Mouse (Mus musculus): ENCODE data around the gene Ugt1a6a. TPM values are rescaled to one million over a fixed set of nuclear protein-coding genes. Genes with fewer than 3 reads are reported as not detected.

Ugt1a6a gene
- polyA plus RNA-seq, 1 experiment from 2014 or later, result 23.8 TPM

DNA sequence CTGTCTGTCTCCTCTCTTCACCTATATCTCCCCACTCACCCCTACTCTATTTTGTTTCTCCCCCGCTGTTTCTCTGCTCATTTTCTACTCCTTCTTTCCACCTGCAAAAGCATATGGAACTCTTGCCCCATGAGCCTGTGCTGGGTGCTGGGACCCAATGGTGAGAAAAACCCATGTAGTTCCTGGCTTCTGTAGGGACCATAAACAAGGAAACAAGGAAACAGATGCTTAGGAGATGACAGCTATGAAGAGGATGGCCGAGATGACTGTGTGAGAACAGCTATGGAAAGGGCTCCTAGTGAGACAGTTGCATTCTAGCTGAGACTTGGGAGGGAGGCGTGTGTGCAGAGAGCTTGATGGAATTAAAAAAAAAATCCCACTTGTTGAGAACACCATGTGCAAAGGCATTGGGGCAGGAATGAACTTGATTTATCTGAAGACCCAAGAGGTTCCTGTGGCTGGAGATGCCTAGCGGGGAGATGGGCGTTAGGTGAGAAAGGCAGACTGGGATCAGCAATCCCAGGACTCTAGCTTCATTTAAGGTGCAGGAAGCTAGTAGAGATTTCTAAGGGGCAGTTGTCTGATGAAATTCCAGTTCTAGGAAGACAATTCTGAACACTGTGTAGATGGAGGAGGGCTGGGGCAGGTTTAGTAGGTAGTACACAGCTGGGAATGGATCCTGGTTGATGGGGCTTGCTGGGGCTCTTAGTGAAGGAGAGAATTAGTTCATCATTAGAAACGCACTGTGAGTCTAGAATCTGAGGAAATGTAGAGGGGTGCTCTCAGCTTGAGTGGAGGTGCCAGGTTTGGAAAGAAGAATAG lies 96.6 kb downstream of the Ugt1a6a start:
- no peaks in the 10 kb centered on the region for H3K36me3 ChIP-seq (ENCODE audit: control insufficient read depth, insufficient read depth, low read length)
- WGBS, result 75% methylated on average over 6 of the region's 6 CpGs
- H3K27ac ChIP-seq (ENCODE audit: low read length), result no peak overlapping the region
- no peak overlapping the region for H3K4me2 ChIP-seq (replicated peaks; ENCODE audit: low read depth, low read length)
- H3K9me3 ChIP-seq (ENCODE audit: control insufficient read depth, low read depth, low read length), result peaks cover 95% of the 10 kb centered on the region
- H3K4me1 ChIP-seq (ENCODE audit: control insufficient read depth, insufficient read depth, low read length), result no peaks in the 10 kb centered on the region
- no peaks in the 10 kb centered on the region for H3K27me3 ChIP-seq (ENCODE audit: control insufficient read depth, insufficient read depth, low read length)
- no peak overlapping the region for H3K4me3 ChIP-seq (ENCODE audit: low read depth, low read length)
- no peak for ATAC-seq (ENCODE audit: insufficient number of reproducible peaks, insufficient read depth, low FRiP score, low read depth)
- no peak overlapping the region for H3K9ac ChIP-seq (replicated peaks; ENCODE audit: low read depth, low read length)

DNA sequence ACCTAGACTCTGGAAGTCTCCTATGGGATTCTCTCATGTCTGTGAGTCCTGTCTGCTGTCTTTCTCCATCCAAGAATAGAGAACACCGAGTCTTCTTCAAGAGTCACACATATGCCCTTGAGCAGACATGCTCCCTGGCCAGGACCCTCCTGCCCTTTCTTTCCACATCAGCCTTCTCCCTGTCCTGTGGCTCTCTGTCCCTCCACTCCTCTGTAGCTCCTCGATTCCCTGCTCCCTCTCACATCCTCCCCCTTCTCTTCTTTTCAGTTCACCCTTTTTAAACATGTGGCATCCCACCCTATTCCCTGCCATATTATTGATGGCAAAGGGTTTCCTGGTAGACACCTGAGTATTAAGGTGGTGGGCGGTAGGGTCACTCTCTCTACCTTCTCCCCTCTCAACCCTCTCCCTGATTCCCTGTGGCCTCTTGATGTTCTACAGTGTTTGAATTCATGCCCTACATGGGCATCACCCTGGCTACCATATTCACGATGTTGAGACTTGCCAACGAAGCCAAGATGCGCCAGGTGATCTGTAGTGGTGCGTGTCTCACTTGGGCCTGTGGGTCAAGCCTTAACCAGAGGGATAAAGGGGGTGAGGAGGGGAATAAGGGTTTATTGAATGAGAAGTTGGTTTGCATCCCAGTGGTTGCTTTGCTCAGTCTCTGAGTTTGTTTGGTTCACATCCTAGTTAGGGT lies 97.3 kb downstream of the Ugt1a6a start:
- Histone ChIP-seq H3K36me3 (ENCODE audit: control insufficient read depth, insufficient read depth, low read length) (no peaks in the 10 kb centered on the region), H3K4me3 (ENCODE audit: low read depth, low read length) (no peak overlapping the region), H3K4me2 (replicated peaks; ENCODE audit: low read depth, low read length) (no peak overlapping the region), H3K4me1 (ENCODE audit: control insufficient read depth, insufficient read depth, low read length) (no peaks in the 10 kb centered on the region), H3K27ac (ENCODE audit: low read length) (no peak overlapping the region), H3K9me3 (ENCODE audit: control insufficient read depth, low read depth, low read length) (peaks cover 90% of the 10 kb centered on the region), H3K27me3 (ENCODE audit: control insufficient read depth, insufficient read depth, low read length) (no peaks in the 10 kb centered on the region), H3K9ac (replicated peaks; ENCODE audit: low read depth, low read length) (no peak overlapping the region)
- no peak for ATAC-seq (ENCODE audit: insufficient number of reproducible peaks, insufficient read depth, low FRiP score, low read depth)
- WGBS, result 66% methylated on average over 7 of the region's 7 CpGs

DNA sequence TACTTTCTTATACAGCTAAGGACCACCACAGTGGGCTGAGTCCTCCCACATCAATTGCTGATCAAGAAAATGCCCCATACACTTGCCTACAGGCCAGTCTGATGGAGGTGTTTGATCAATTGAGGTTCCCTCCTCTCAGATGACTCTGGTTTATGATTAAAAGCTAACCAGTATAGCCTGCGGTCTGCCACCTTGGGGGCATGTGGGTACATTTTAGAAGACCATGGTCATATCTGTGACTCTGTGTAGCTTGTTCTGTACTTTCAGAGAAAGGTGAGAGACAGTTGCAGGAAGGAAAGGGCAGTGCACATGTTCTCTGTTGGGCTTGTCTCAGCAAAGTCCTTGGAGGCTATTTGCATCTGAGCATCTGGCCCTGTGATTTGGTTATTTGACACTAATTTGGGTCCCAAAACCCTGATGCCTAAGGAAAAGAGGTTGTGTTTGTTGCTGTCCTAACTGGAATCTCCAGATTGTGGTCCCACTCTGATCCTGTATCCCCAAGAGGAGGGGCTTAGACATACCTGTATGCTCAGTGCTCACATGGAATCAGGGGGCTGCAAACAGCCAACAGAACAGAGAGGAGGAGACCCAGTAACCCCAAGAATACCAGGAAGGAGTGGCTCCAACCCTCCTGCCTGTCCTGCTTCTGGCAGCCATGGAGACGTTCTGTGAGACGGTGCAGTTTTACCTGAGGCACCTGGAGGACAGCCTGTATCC lies 98.2 kb downstream of the Ugt1a6a start:
- no peak overlapping the region for H3K4me3 ChIP-seq (ENCODE audit: low read depth, low read length)
- no peaks in the 10 kb centered on the region for H3K36me3 ChIP-seq (ENCODE audit: control insufficient read depth, insufficient read depth, low read length)
- H3K9me3 ChIP-seq (ENCODE audit: control insufficient read depth, low read depth, low read length), result peaks cover 89% of the 10 kb centered on the region
- no peak overlapping the region for H3K4me2 ChIP-seq (replicated peaks; ENCODE audit: low read depth, low read length)
- 57% methylated on average over 3 of the region's 3 CpGs for WGBS
- no peaks in the 10 kb centered on the region for H3K4me1 ChIP-seq (ENCODE audit: control insufficient read depth, insufficient read depth, low read length)
- no peak for ATAC-seq (ENCODE audit: insufficient number of reproducible peaks, insufficient read depth, low FRiP score, low read depth)
- no peak overlapping the region for H3K27ac ChIP-seq (ENCODE audit: low read length)
- no peak overlapping the region for H3K9ac ChIP-seq (replicated peaks; ENCODE audit: low read depth, low read length)
- no peaks in the 10 kb centered on the region for H3K27me3 ChIP-seq (ENCODE audit: control insufficient read depth, insufficient read depth, low read length)

DNA sequence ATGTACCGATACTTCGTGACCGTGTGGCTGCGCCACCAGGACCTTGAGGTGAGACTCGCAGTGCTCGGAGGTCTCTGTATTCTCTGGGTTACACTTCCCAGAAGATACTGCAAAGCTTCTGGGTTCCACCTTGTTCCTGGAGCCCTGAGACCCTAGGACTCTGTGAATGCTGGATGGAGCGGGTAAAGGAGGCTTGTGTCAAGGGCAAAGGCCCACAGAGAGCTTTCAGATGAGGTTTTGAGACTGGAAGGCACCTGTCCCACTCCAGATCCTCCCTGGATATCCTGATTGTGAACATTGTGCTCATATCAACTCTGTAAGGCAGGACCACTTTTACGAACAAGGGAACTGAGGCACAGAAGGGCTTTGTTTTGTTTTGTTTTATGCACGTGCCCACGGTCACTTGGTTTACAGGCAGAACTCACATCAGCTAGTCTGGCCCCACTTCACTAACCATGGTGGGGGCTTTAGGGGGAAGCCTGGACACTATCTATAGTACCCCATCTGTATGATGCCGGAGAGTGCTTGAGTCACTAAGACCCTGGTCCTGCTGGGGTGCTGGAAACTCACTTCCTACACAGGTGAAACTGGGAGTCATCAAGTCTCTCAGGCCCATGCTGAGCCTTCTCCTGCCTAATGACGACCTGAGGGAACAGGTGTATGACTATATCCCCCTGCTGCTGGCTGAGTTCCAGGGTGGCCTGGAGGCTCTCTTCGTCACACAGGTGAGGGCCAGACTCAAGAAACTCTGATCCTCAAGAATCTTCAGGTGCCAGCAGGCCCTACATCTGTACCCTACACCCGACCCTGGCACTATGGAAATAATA lies 99.0 kb downstream of the Ugt1a6a start:
- Histone ChIP-seq H3K36me3 (ENCODE audit: control insufficient read depth, insufficient read depth, low read length) (no peaks in the 10 kb centered on the region), H3K9me3 (ENCODE audit: control insufficient read depth, low read depth, low read length) (peaks cover 89% of the 10 kb centered on the region), H3K27me3 (ENCODE audit: control insufficient read depth, insufficient read depth, low read length) (no peaks in the 10 kb centered on the region), H3K4me3 (ENCODE audit: low read depth, low read length) (no peak overlapping the region), H3K27ac (ENCODE audit: low read length) (no peak overlapping the region), H3K4me2 (replicated peaks; ENCODE audit: low read depth, low read length) (no peak overlapping the region), H3K4me1 (ENCODE audit: control insufficient read depth, insufficient read depth, low read length) (no peaks in the 10 kb centered on the region), H3K9ac (replicated peaks; ENCODE audit: low read depth, low read length) (no peak overlapping the region)
- ATAC-seq (ENCODE audit: insufficient number of reproducible peaks, insufficient read depth, low FRiP score, low read depth), result 0 out of 2 replicates have a peak, but pooled peaks have one; percentile 4
- 67% methylated on average over 14 of the region's 14 CpGs for WGBS

DNA sequence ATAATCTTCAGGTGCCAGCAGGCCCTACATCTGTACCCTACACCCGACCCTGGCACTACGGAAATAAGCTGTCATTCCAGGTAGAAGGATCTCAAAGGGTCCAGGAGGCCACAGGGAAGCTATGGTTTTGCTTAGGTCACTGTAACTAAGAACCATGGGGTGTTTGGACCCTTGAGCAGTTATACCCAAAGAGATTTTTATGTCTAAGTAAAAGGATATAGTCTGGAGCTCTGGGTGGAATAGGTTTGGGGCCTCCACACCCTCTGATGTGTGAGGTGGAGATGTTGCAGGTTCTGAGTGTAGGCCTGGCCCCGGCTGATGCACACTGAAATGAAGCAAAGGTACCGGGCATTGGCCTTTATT lies 99.6 kb downstream of the Ugt1a6a start:
- 64% methylated on average over 4 of the region's 4 CpGs for WGBS
- H3K4me1 ChIP-seq (ENCODE audit: control insufficient read depth, insufficient read depth, low read length), result no peaks in the 10 kb centered on the region
- H3K9ac ChIP-seq (replicated peaks; ENCODE audit: low read depth, low read length), result no peak overlapping the region
- no peak for ATAC-seq (ENCODE audit: insufficient number of reproducible peaks, insufficient read depth, low FRiP score, low read depth)
- H3K27me3 ChIP-seq (ENCODE audit: control insufficient read depth, insufficient read depth, low read length), result no peaks in the 10 kb centered on the region
- peaks cover 89% of the 10 kb centered on the region for H3K9me3 ChIP-seq (ENCODE audit: control insufficient read depth, low read depth, low read length)
- no peak overlapping the region for H3K27ac ChIP-seq (ENCODE audit: low read length)
- no peaks in the 10 kb centered on the region for H3K36me3 ChIP-seq (ENCODE audit: control insufficient read depth, insufficient read depth, low read length)
- no peak overlapping the region for H3K4me2 ChIP-seq (replicated peaks; ENCODE audit: low read depth, low read length)
- H3K4me3 ChIP-seq (ENCODE audit: low read depth, low read length), result no peak overlapping the region

DNA sequence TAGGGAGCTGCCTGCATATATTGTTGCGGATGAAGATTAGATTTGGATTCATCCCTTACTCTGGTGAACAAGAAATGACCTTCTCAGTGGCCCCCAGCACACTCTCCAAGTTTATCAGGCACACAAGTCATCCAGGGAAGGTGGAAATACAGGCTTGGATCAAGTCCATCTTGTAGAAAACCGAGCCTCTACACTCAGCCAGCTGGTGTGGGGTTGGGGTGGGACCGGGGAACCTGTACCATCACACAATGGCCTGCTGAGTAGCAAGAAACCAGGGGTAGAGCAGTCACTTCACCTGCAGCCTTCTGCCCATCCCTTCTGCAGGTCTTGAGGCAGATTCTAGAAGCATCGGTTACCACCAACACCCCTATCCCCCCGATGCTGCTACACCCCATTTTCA lies 100.0 kb downstream of the Ugt1a6a start:
- no peak overlapping the region for H3K4me2 ChIP-seq (replicated peaks; ENCODE audit: low read depth, low read length)

DNA sequence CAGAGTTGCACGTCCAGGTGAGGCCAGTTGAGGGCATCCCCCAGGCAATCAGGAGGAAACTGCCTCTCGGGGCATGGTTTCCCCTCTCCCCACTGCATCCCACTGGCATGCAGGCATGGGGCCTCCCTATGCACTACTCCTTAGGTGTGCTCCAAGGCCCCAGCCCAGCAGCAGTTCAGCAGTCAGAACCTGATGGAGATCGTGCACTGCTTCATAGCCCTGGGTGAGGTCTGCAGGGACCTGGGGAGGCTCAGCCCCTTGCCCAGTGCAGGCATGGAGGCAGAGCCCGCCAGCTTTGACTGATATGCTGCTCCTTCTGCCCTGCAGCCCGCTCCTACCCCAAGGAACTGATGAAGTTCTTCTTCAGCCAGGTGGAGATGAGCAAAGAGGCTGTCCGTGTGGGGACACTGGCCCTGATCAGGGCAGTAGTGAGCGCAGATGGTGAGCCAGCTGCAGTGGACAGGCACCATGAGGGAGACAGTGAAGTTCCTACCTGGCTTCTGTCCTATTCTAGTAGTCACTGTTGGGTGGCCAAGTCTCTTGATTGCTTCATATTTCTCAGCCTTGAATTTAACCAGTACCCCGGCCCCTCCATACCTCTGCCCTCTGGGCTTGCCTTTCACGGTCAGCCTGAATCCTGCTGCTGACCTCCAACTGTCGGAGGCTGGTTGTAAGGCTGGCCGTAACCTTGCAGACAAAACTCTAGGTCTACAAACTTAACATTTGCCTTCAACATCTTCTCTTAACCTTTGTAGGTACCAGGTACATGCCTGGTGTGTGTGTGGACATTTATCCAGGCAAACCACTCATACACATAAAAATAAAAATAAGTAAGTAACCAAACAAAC lies 100.7 kb downstream of the Ugt1a6a start:
- 64% methylated on average over 11 of the region's 11 CpGs for WGBS
- Histone ChIP-seq H3K27ac (ENCODE audit: low read length) (no peak overlapping the region), H3K4me2 (replicated peaks; ENCODE audit: low read depth, low read length) (no peak overlapping the region), H3K9me3 (ENCODE audit: control insufficient read depth, low read depth, low read length) (peaks cover 88% of the 10 kb centered on the region), H3K36me3 (ENCODE audit: control insufficient read depth, insufficient read depth, low read length) (no peaks in the 10 kb centered on the region), H3K9ac (replicated peaks; ENCODE audit: low read depth, low read length) (no peak overlapping the region), H3K27me3 (ENCODE audit: control insufficient read depth, insufficient read depth, low read length) (no peaks in the 10 kb centered on the region), H3K4me3 (ENCODE audit: low read depth, low read length) (no peak overlapping the region), H3K4me1 (ENCODE audit: control insufficient read depth, insufficient read depth, low read length) (no peaks in the 10 kb centered on the region)
- peak; percentile 0; the same call in 1 of the 2 replicates for ATAC-seq (ENCODE audit: insufficient number of reproducible peaks, insufficient read depth, low FRiP score, low read depth)

More for the DNA sequence above, 100.0 kb downstream of the Ugt1a6a start:
- ATAC-seq (ENCODE audit: insufficient number of reproducible peaks, insufficient read depth, low FRiP score, low read depth), result no peak
- 44% methylated on average over 5 of the region's 5 CpGs for WGBS
- no peaks in the 10 kb centered on the region for H3K4me1 ChIP-seq (ENCODE audit: control insufficient read depth, insufficient read depth, low read length)
- H3K9ac ChIP-seq (replicated peaks; ENCODE audit: low read depth, low read length), result no peak overlapping the region
- H3K9me3 ChIP-seq (ENCODE audit: control insufficient read depth, low read depth, low read length), result peaks cover 88% of the 10 kb centered on the region
- H3K4me3 ChIP-seq (ENCODE audit: low read depth, low read length), result no peak overlapping the region
- no peaks in the 10 kb centered on the region for H3K36me3 ChIP-seq (ENCODE audit: control insufficient read depth, insufficient read depth, low read length)
- H3K27me3 ChIP-seq (ENCODE audit: control insufficient read depth, insufficient read depth, low read length), result no peaks in the 10 kb centered on the region
- no peak overlapping the region for H3K27ac ChIP-seq (ENCODE audit: low read length)

Measured in stomach, embryonic 14.5 days (tissue).